Mouse (Mus musculus) ES-Bruce4 (cell line): ENCODE results near the gene Snx30.

Source experiments
- CTCF ChIP-seq: IDR thresholded peaks from one replicate; pipeline ENCODE4 v1.8.1; 2011; ENCODE audit warnings: low read depth, low read length
- POLR2A ChIP-seq: IDR thresholded peaks from one replicate; pipeline ENCODE4 v1.8.1; 2011; ENCODE audit warnings: low read length; ENCODE audit not compliant: insufficient read depth

DNA sequence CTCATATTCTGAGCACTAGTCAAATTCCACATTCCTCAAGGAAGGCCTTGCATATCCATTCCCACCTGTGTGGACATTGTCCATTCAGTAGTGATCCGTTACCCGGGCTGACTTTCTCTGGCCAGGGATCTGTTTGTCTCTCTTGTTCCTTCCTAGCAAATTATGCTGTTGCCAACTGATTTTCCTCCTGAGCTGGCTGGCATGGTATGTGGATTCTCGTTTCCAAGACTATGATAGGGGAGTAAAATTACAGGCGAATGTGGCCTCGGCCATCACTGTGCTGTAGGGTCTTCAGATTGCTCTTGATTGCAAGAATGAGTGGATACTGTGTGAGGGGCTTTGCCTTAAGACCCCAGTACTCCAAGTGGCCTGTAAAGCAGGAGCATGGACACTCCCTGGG, 20.7 kb downstream of the Snx30 start:
- TF ChIP-seq POLR2A (no peak), CTCF (no peak)
